Mouse (Mus musculus) liver, postnatal 0 days (tissue): Measurements from ENCODE around the gene Cemip2. TPM values are rescaled to one million over a fixed set of nuclear protein-coding genes. Genes with fewer than 3 reads are reported as not detected.

Experiments
- ATAC-seq: fragments of 200-750 bp; cut with Nextera tagmentation; 2 replicates; pipeline ENCODE4 v1.8.0; 2017; ENCODE audit warnings: mild to moderate bottlenecking, moderate library complexity
- DNase-seq: peaks from one replicate; pipeline ENCODE4 v3.0.0-alpha.2; 2016
- H3K27ac ChIP-seq: fragments of 300-500 bp; sonication (generic); 2 replicates; pipeline ENCODE4 v1.5.1; 2014; ENCODE audit warnings: antibody characterized with exemption, moderate library complexity, mild to moderate bottlenecking, low read depth
- H3K27me3 ChIP-seq: fragments of 300-500 bp; sonication (generic); 2 replicates; pipeline ENCODE4 v1.6.1; 2014; ENCODE audit warnings: low read length, control low read depth, mixed read lengths; ENCODE audit not compliant: insufficient read depth
- H3K36me3 ChIP-seq: fragments of 300-500 bp; sonication (generic); replicated peaks from 2 replicates; pipeline ENCODE4 v1.6.1; 2014; ENCODE audit warnings: mild to moderate bottlenecking, control low read depth, low read length, moderate library complexity, mixed read lengths; ENCODE audit not compliant: insufficient read depth
- H3K4me1 ChIP-seq: fragments of 300-500 bp; sonication (generic); 2 replicates; pipeline ENCODE4 v1.6.1; 2014; ENCODE audit warnings: antibody characterized with exemption, mild to moderate bottlenecking, control low read depth; ENCODE audit not compliant: insufficient read depth
- H3K4me2 ChIP-seq: fragments of 300-500 bp; sonication (generic); 2 replicates; pipeline ENCODE4 v1.6.1; 2014; ENCODE audit warnings: low read depth, mild to moderate bottlenecking, low read length, moderate library complexity, mixed read lengths
- H3K4me3 ChIP-seq: fragments of 300-500 bp; sonication (generic); 2 replicates; pipeline ENCODE4 v1.5.1; 2014; ENCODE audit warnings: low read depth, low read length
- H3K9ac ChIP-seq: fragments of 300-500 bp; sonication (generic); replicated peaks from 2 replicates; pipeline ENCODE4 v1.6.1; 2014; ENCODE audit warnings: mild to moderate bottlenecking, moderate library complexity
- H3K9me3 ChIP-seq: fragments of 300-500 bp; sonication (generic); 2 replicates; pipeline ENCODE4 v1.6.1; 2016; ENCODE audit warnings: mild to moderate bottlenecking, control low read depth, low read length, mixed read lengths
- CTCF ChIP-seq: sonication (generic); IDR thresholded peaks from 2 replicates; pipeline ENCODE4 v1.5.1; 2016; ENCODE audit warnings: antibody characterized with exemption, low read depth
- EP300 ChIP-seq: IDR thresholded peaks from 2 replicates; pipeline ENCODE4 v1.6.1; 2016; ENCODE audit warnings: antibody characterized with exemption, low read depth, mild to moderate bottlenecking
- WGBS: fragments of 180-500 bp; shearing (Covaris S2); extraction: QIAGEN DNeasy Blood & Tissue Kit; methylation state at CpG from one replicate; pipeline ENCODE4 v1.1.7; 2014; ENCODE audit not compliant: insufficient replicate concordance; 5-methylcytosine and 5-hydroxymethylcytosine counted together
- polyA plus RNA-seq: library from polyadenylated mRNA; unstranded; fragments of >200 nt; fragmentation: Nextera tagmentation; extraction: Ambion mirVana; gene quantifications from 2 replicates; pipeline ENCODE4 v1.2.1, GENCODE M21; 2015

Cemip2 gene
- polyA plus RNA-seq, 1 experiment from 2014 or later = 6.6 TPM

GRCm38 (mm10) chr19:21897122-21897827 lies 119.1 kb downstream of the Cemip2 start:
- Histone ChIP-seq H3K4me3 (no peak overlapping the region), H3K9ac (no peak overlapping the region), H3K27ac (no peak overlapping the region; the same call in 1 of the 2 replicates), H3K4me1 (0 out of 2 replicates have a peak, but pooled peaks cover 9% of the 10 kb centered on the region), H3K36me3 (no peaks in the 10 kb centered on the region), H3K27me3 (no peaks in the 10 kb centered on the region), H3K9me3 (no peaks in the 10 kb centered on the region), H3K4me2 (no peak overlapping the region)
- peak; percentile 52; the same call in 1 of the 2 replicates for TF ChIP-seq EP300
- TF ChIP-seq CTCF = no peak
- DNase-seq = peak; percentile 45
- ATAC-seq = peak; percentile 60
- 27% methylated on average over 7 of the region's 7 CpGs for WGBS

GRCm38 (mm10) chr19:21898015-21898939 lies 120.1 kb downstream of the Cemip2 start:
- ATAC-seq (no peak), DNase-seq (no peak)
- H3K27ac ChIP-seq = peak overlapping the region; percentile 45
- H3K4me1 ChIP-seq = 0 out of 2 replicates have a peak, but pooled peaks cover 9% of the 10 kb centered on the region
- 70% methylated on average over 12 of the region's 12 CpGs for WGBS
- no peak overlapping the region for H3K9ac ChIP-seq
- no peaks in the 10 kb centered on the region for H3K27me3 ChIP-seq
- no peaks in the 10 kb centered on the region for H3K36me3 ChIP-seq
- H3K4me2 ChIP-seq = no peak overlapping the region
- H3K4me3 ChIP-seq = no peak overlapping the region
- TF ChIP-seq EP300 (no peak), CTCF (no peak)
- no peaks in the 10 kb centered on the region for H3K9me3 ChIP-seq

Other genes starting within 250 kb of the Cemip2 start
- 17.7 and 18.6 TPM in 2 replicates for gene 1110059E24Rik, start 125.4 kb upstream of the Cemip2 start, polyA plus RNA-seq
- 13.9 and 16.7 TPM in 2 replicates for gene Abhd17b, start 125.2 kb upstream of the Cemip2 start, polyA plus RNA-seq